Comparison of ENCODE assay signal across 8 mouse cellular contexts in the genomic region with DNA sequence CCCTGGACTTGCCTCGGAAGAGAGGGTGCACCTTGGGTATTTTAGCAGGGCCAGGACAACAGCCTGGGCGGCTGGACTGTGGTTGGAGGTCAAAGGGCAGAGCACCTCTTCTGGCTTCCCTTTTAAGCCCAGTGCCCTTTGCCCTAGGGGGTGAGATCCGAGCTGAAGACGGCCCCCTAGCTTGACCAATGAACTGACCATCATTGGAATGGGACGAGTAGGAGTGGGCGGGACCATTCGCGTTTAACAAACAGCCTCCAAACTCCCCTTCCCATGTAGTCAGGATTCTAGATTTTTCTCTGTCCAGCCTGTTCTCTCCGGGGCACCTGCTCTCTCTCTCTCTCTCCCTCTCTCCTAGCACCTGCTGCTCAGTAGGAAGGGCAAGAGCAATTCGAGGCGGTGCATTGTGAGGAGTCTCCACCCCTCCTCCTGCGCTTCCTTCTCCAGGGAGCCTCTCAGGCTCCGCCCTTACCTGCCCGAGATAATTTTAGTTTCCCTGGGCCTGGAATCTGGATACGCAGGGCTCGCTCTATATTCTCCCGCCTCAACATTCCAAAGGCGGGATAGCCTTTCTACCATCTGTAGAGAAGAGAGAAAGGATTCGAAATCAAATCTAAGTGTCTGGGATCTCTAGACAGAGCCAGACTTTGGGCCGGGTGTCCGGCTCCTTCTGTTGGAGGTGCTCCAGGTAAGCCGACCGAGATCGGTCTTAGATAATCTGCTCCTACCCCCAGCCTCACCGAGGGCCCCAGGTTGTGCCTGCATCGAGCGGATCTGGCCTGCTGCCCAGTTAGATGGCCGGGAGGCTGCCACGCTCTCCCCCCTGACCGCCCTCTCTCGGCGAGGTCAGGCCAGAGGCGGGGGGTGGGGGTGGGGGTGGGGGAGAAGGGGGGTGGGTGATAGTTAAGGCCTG. TPM values are rescaled to one million over a fixed set of nuclear protein-coding genes. Genes with fewer than 3 reads are reported as not detected.
DNase-seq lines count a peak whose midpoint lies in the region; ATAC-seq and TF ChIP-seq lines count a peak whose summit lies in the region.

No protein-coding gene starts in this region.

- DNase-seq in ZHBTc4 (ENCODE audit: low read depth, low spot score): peak; percentile 64
- DNase-seq in kidney, postnatal 10 days: peak; percentile 79
- peak; percentile 82 for DNase-seq in lung, postnatal 25 days (ENCODE audit: low spot score)
- no peak for DNase-seq in right cerebral cortex, adult 2 months (ENCODE audit: low spot score in 2 of 2)
- DNase-seq in layer of hippocampus, postnatal 25 days (ENCODE audit: extremely low spot score in 1 of 2, low spot score in 1 of 2): no peak
- no peak for DNase-seq in natural killer cell, adult 2 months (ENCODE audit: low spot score in 2 of 2)

- 0 out of 2 replicates have a peak, but pooled peaks have one; percentile 48 for TF ChIP-seq EP300 in ES-Bruce4 (IDR thresholded peaks at IDR 0.05; ENCODE audit: insufficient read depth, low read depth, low read length)

- no peaks in the 10 kb centered on the region for H3K9me3 ChIP-seq in ES-Bruce4 (replicated peaks; ENCODE audit: control insufficient read depth, insufficient read depth, low read length, poor library complexity, severe bottlenecking)
- no peaks in the 10 kb centered on the region for H3K9me3 ChIP-seq in forebrain, embryonic 13.5 days (replicated peaks)

- peak overlapping the region; percentile 83 for H3K27ac ChIP-seq in ES-Bruce4 (ENCODE audit: insufficient read depth, low read length)
- H3K27ac ChIP-seq in forebrain, embryonic 13.5 days: no peak overlapping the region

- peaks cover 9% of the 10 kb centered on the region for H3K36me3 ChIP-seq in ES-Bruce4 (ENCODE audit: control insufficient read depth, insufficient read depth, low read length, poor library complexity, severe bottlenecking)
- H3K36me3 ChIP-seq in forebrain, embryonic 13.5 days (ENCODE audit: poor library complexity, severe bottlenecking): no peaks in the 10 kb centered on the region

- whole genome bisulfite sequencing in forebrain, embryonic 13.5 days: 2% methylated on average over 33 of the region's 33 CpGs

- no peak for TF ChIP-seq CTCF in ES-Bruce4 (IDR thresholded peaks at IDR 0.05; ENCODE audit: low read depth, low read length)

- H3K27me3 ChIP-seq in ES-Bruce4 (ENCODE audit: control insufficient read depth, insufficient read depth, low read length, poor library complexity, severe bottlenecking): no peaks in the 10 kb centered on the region
- H3K27me3 ChIP-seq in forebrain, embryonic 13.5 days: peaks cover 59% of the 10 kb centered on the region

- peak overlapping the region; percentile 89 for H3K9ac ChIP-seq in ES-Bruce4 (ENCODE audit: low read depth, poor library complexity, severe bottlenecking)
- H3K9ac ChIP-seq in forebrain, embryonic 13.5 days: no peak overlapping the region; the same call in none of the 2 replicates

- TF ChIP-seq POLR2A in ES-Bruce4 (IDR thresholded peaks at IDR 0.05; ENCODE audit: insufficient read depth, low read length): peak; percentile 12

- H3K4me3 ChIP-seq in ES-Bruce4 (ENCODE audit: low read depth, low read length): peak overlapping the region; percentile 79
- H3K4me3 ChIP-seq in forebrain, embryonic 13.5 days: no peak overlapping the region

- ATAC-seq in forebrain, embryonic 13.5 days: no peak

- H3K4me1 ChIP-seq in ES-Bruce4 (ENCODE audit: control insufficient read depth, insufficient read depth, low read length): peaks cover 8% of the 10 kb centered on the region
- H3K4me1 ChIP-seq in forebrain, embryonic 13.5 days: peaks cover 11% of the 10 kb centered on the region

- H3K4me2 ChIP-seq in forebrain, embryonic 13.5 days: peak overlapping the region; percentile 30

RNA-seq across cellular contexts. Expression of gene Grb7, which starts 0.6 kb away (rescaled TPM):
- polyA plus RNA-seq in ES-Bruce4 (2011; ENCODE audit: insufficient read depth, insufficient read length, low read depth, missing spikeins): 45.6 and 48.2 TPM in 2 replicates
- polyA plus RNA-seq in forebrain, embryonic 13.5 days (2015; fragmentation: Nextera tagmentation; extraction: Ambion mirVana): 0.21 and 0.35 TPM in 2 replicates
- total RNA-seq in layer of hippocampus, postnatal 25 days (2021): 1 to 10 TPM; 1.4 to 2.1 TPM

RNA-seq across cellular contexts. Expression of gene Mien1, which starts 8.0 kb away (rescaled TPM):
- polyA plus RNA-seq in ES-Bruce4 (2011; ENCODE audit: insufficient read depth, insufficient read length, low read depth, missing spikeins): 65.1 and 67.2 TPM in 2 replicates
- polyA plus RNA-seq in forebrain, embryonic 13.5 days (2015; fragmentation: Nextera tagmentation; extraction: Ambion mirVana): 208 and 237 TPM in 2 replicates
- total RNA-seq in layer of hippocampus, postnatal 25 days (2021): 100 to 1,000 TPM in 1 of 2 experiments, 10 to 100 TPM in 1; 92.2 to 104 TPM

RNA-seq across cellular contexts. Expression of gene Erbb2, which starts 34.5 kb away (rescaled TPM):
- 11.0 and 12.4 TPM in 2 replicates for polyA plus RNA-seq in ES-Bruce4 (2011; ENCODE audit: insufficient read depth, insufficient read length, low read depth, missing spikeins)
- 6.7 and 7.4 TPM in 2 replicates for polyA plus RNA-seq in forebrain, embryonic 13.5 days (2015; fragmentation: Nextera tagmentation; extraction: Ambion mirVana)
- total RNA-seq in layer of hippocampus, postnatal 25 days (2021): 1 to 10 TPM; 1.4 to 3.5 TPM

RNA-seq across cellular contexts. Expression of gene Pgap3, which starts 46.5 kb away (rescaled TPM):
- polyA plus RNA-seq in ES-Bruce4 (2011; ENCODE audit: insufficient read depth, insufficient read length, low read depth, missing spikeins): 4.5 and 5.0 TPM in 2 replicates
- 6.7 and 9.2 TPM in 2 replicates for polyA plus RNA-seq in forebrain, embryonic 13.5 days (2015; fragmentation: Nextera tagmentation; extraction: Ambion mirVana)
- 1 to 10 TPM; 8.9 to 9.6 TPM for total RNA-seq in layer of hippocampus, postnatal 25 days (2021)

Comparison
In these comparisons a context has a peak if more than half of its experiments do, and no peak if none do; other contexts are left out.
1. DNase-seq: peak in ZHBTc4 (single experiment), kidney, postnatal 10 days (single experiment) and lung, postnatal 25 days (single experiment); none in right cerebral cortex, adult 2 months (0 of 2), layer of hippocampus, postnatal 25 days (0 of 2) and natural killer cell, adult 2 months (0 of 2).
2. RNA of gene Grb7, which starts 0.6 kb away (polyA plus RNA-seq): 45.6 to 48.2 TPM in ES-Bruce4; 0.21 to 0.35 TPM in forebrain, embryonic 13.5 days; every median in the first group is over 10 times any median in the second.